Mouse (Mus musculus): ENCODE measurements at regions not wholly inside any gene's neighbourhood (a gene's known extent, or its start where the extent isn't known, plus 50 kb on each side); places are given as distances from the start of the nearest gene placed in this dataset.

DNA sequence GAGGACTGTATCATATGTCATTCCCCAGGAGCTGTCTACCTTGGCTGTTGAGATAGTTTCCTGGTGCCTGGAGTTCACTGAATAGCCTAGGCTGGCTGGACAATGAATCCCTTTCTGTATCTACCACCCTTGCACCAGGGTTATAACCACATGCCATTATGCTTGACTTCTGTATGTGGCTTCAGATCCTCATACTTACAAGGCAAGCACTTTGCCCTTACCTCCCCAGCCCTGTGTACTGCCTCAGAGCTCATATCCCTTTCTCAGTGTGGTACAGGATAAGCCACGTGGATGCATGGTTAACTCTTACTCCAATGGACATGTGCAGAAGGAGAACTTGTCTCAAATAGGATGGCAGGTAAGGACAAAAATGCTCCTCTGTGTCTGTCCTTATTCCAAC, 291.3 kb upstream of the Klf4 start:
- no peak for DNase-seq (ENCODE audit: low spot score)

DNA sequence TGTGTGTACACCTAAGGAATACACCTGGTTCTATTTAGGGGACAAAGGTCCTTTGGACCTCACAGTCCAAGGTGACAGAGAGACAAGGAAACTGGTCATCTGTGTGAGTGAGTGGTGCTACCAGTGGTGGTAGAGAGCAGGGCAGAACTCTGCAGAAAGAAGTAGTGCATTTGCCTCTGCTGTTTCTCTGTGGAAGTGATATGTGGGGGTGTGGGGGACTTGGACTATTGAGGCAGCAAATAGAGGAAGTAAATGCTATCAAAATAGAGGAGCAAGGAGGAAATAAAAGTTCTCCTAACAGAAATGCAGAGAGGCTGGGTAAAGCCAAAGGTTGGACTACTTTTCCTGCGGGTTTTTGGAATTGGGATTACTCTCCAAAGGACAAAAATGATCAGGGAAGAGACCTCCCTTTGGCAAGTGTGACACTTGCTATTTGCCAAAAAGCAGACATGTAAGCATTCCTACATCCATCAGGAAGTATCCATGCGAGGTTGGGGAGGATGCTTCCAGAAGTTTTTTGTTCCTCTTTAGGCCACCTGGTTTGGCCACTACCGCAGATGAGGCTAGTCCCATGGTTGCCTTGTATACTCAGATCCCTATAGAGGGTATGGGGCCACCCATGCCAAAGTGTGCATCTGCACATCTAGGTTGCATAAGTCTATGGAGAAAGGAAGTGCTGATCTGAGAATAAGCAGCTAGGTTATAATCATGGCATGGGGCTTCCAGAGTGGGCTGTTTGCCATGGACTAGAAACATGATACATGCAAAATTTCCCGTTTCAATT, 285.0 kb upstream of the Klf4 start:
- no peak for DNase-seq (ENCODE audit: low spot score)

DNA sequence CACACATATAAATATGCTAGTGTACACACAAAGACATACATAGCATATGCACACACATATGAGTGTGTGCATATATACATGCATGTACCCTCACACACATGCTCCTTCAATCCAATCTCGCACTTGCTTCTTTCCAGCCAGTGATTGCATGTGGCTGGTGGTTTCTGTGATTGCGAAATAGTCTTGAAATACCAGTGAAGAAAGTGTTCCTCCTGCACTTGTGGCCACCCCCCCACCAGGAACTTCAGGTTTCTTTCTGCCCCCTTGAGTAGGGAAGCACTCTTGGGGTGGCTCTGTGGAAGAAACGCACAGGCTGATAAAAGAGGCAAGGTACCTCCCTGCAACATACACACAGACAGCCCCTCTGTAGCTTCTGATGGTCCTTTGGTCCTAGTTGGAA, 283.6 kb upstream of the Klf4 start:
- no peak for DNase-seq (ENCODE audit: low spot score)

GRCm38 (mm10) chr4:55812846-55813245, 280.6 kb upstream of the Klf4 start:
- no peak for DNase-seq (ENCODE audit: low spot score)

DNA sequence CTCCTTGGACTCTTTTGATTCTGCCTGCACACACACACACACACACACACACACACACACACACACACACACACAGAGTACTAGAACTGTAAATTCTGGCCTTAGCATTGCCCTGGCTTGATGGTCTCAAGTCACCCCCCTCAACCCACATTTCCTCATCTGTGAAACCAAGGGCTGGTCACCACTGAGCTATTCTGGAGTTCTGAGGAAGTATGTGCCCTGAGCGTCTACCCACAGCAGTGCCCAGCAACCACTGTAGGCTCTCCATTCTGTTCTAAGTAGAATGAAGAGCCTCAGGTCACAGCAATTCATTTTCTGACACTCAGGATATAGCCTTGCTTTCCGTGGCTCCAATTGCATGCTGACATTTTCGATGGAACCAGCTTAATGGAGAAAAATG, 279.4 kb upstream of the Klf4 start:
- DNase-seq (ENCODE audit: low spot score): no peak

- no peak for DNase-seq (ENCODE audit: low spot score)
These were observed 276.2 kb upstream of the Klf4 start for GRCm38 (mm10) chr4:55808501-55808900.

GRCm38 (mm10) chr4:55806799-55807198, 274.5 kb upstream of the Klf4 start:
- DNase-seq (ENCODE audit: low spot score): peak; percentile 40

DNA sequence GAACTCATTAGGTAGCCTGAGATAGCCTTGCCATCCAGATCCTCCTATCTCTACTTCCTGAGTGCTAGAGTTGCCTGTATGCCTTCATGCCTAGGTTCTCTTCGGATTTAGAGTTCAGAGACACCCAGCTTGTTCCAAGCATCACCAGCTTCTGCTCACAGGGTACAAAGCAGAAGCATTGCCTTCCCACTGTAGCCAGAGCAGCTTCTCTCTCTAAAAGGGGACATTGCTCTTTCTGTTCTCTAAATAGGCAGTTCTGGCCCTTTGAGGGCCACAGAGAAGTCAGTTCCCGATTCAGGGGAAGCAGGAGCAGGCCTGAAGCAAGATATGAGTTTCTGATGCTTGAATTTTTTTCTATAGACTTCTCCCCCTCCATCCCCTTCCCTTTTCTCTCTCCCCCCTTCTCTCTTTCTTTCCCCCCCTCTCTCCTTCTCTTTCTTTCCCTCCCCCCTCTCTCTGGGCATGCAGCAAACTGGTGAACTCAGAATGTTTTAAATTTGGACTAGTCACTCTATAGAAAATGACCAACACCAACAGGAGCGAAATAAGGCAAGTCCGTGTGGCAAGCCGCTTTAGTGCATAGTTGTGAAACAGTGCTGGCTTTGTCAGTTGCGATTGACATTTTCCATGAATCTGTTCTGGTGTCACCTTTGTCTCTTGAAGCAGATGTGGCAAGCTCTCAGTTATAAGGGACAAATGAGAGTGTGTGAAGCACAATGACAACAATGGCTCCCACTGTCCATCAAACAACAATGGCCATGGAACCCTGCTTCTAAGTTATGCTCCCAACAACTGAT, 273.2 kb upstream of the Klf4 start:
- no peak for DNase-seq (ENCODE audit: low spot score)

GRCm38 (mm10) chr4:55802101-55802500, 269.8 kb upstream of the Klf4 start:
- no peak for DNase-seq (ENCODE audit: low spot score)

- DNase-seq (ENCODE audit: low spot score): no peak
These were observed 265.8 kb upstream of the Klf4 start for GRCm38 (mm10) chr4:55798099-55798498.

DNA sequence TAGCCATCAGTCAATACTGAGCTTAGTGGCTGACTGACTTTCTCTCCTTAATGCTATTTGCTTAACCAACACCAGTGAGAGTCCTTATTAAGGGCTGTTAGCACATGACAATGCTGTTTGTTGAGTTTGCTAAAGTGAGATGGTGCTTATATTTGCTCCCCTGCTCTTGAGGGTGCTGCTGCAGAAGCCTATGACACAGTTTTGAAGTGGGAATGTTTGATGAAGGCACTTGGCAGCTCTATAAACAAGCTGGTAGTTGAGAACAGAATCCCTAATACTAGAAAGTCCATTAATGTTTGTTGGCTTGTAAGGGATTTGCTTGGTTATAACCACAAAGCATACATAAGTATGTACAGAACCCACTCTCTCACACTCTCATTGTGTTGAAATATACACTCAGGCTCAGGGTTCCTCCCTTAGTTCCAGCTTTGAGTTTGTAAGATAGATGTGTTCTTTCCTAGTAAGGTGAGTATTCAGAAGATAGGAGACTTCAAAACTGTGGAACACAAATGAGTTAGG, 249.1 kb upstream of the Klf4 start:
- DNase-seq (ENCODE audit: low spot score): no peak

DNA sequence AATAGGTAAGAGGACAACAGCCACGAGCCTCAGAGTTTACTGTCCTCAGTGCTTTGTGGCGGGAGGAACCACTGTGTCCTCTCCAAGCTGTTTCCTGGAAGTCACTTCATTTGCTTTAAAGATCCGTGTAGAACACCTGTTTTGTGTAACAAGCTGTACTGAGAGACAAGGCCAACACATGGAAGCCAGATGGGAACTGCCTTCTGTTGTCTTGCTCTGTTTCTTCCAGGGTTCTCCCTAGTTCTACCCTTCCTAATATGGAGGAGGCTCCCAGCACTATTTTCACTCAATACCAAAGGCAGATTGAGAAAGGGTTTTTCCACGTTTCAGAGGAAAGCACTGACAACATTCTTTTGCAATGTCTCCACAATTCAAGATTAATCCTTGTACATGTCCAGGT, 247.3 kb upstream of the Klf4 start:
- no peak for DNase-seq (ENCODE audit: low spot score)

DNA sequence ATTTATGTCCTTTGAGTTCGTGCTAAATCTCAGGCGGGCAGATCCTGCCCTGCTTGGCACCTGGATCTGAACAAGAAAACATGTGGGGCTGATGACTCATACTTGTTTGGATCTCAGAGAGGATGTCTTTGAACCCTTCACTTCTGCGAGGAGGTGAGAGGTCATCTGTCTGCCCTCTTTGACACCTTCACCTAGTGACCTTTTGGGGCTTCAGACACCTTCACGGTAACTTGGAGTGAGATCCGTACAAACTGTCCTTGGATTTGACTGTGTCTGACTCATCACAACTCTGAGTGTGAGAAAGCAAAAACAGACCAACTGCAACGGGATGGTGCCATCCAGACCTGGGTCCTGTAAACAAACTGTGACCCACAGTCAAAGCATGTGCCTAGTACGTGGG, 243.6 kb upstream of the Klf4 start:
- no peak for DNase-seq (ENCODE audit: low spot score)

DNA sequence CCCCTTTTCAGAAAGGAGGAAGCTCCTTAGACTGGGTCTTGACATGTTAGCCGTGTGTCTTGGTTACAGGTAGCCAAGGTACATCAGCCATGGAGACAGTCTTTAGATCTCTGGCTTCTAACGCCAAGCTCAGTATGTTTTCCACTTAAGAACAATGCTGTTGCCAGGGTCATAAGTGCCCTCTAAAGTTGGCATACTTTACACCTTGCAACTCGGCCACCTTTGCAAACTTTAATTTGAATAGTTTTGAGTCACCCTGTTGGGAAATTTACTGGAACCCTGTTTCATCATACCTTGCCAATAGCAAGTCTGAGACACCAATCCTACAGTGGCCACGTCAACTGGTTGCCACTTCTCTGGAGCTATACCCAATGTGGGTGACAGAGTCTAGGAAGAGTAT, 242.3 kb upstream of the Klf4 start:
- DNase-seq (ENCODE audit: low spot score): no peak

GRCm38 (mm10) chr4:55769656-55770055, 237.4 kb upstream of the Klf4 start:
- no peak for DNase-seq (ENCODE audit: low spot score)

DNA sequence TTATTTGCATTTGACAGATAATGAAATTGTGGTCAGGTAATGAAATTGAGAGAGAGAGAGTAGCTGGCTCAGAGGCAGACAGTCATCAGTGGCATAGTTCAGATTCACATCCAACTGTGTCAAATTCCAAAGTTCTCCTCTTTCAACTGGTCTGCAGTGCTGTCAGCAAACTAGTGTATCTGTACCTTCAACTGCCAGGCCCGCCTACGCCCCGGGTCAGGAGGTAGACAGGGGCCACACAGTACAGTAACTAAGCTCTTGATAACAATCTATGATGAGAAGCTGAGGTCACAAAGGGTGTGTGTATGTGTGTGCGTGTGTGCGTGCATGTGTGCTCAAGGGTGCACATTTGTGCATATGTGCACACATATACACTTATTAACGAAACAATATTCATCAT, 236.1 kb upstream of the Klf4 start:
- DNase-seq (ENCODE audit: low spot score): no peak

- DNase-seq (ENCODE audit: low spot score): no peak
These were observed 234.9 kb upstream of the Klf4 start for GRCm38 (mm10) chr4:55767133-55767532.

DNA sequence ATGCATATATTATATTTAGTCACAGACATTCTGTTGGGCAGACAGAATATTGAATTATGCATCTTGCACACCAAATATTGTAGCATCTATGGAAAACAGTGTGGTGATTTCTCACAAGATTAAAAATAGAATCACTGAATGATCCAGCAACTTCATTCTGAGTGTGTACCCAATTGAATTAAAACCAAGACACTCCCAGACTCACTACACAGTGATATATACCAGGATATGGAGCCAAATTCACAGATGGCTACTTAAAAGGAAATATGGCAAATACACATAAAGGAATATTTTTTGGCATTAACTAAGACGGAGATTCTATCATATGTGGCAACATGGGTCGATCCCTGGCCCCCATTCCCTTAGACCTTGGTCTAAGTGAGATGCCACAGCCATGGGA, 233.5 kb upstream of the Klf4 start:
- no peak for DNase-seq (ENCODE audit: low spot score)

GRCm38 (mm10) chr4:55763112-55763511, 230.8 kb upstream of the Klf4 start:
- no peak for DNase-seq (ENCODE audit: low spot score)

- DNase-seq (ENCODE audit: low spot score): no peak
These were observed 230.1 kb upstream of the Klf4 start for GRCm38 (mm10) chr4:55762389-55762788.

- no peak for DNase-seq (ENCODE audit: low spot score)
These were observed 225.1 kb upstream of the Klf4 start for GRCm38 (mm10) chr4:55757148-55757927.

GRCm38 (mm10) chr4:55749949-55750600, 217.8 kb upstream of the Klf4 start:
- DNase-seq (ENCODE audit: low spot score): peak; percentile 76
